Mouse (Mus musculus) brain, embryonic 14.5 days (tissue): ENCODE data around the gene Spred1. TPM values are rescaled to one million over a fixed set of nuclear protein-coding genes. Genes with fewer than 3 reads are reported as not detected.

Experiments
- DNase-seq: peaks from one replicate; pipeline ENCODE4 v3.0.0-alpha.2; 2011; ENCODE audit warnings: low read depth
- CTCF ChIP-seq: fragments of 200-500 bp; IDR thresholded peaks from 2 replicates; pipeline ENCODE4 v1.5.1; 2012; ENCODE audit warnings: inconsistent platforms, mild to moderate bottlenecking, moderate library complexity, borderline replicate concordance; ENCODE audit not compliant: insufficient read depth, insufficient read length; ENCODE audit errors: extremely low read depth
- POLR2A ChIP-seq: fragments of 200-500 bp; IDR thresholded peaks from 2 replicates; pipeline ENCODE4 v1.6.1; 2012; ENCODE audit warnings: mild to moderate bottlenecking, inconsistent platforms, borderline replicate concordance; ENCODE audit not compliant: poor library complexity, insufficient read depth, insufficient read length, severe bottlenecking; ENCODE audit errors: extremely low read depth
- polyA plus RNA-seq: library from polyadenylated mRNA; depleted of rRNA; stranded (reverse); fragments of >200 nt; gene quantifications from 2 replicates; pipeline ENCODE4 v1.2.3, GENCODE M21; 2012

Gene Spred1
- polyA plus RNA-seq, 1 experiment = 22.7 TPM

GRCm38 (mm10) chr2:117146026-117146425, 24.9 kb downstream of the Spred1 start:
- DNase-seq = no peak
- TF ChIP-seq CTCF (no peak), POLR2A (no peak)

- no peak for DNase-seq
- no peak for TF ChIP-seq CTCF
- no peak for TF ChIP-seq POLR2A
Measured at GRCm38 (mm10) chr2:117146617-117147016, 25.4 kb downstream of the Spred1 start.

- DNase-seq = no peak
- no peak for TF ChIP-seq POLR2A
- TF ChIP-seq CTCF = no peak
Measured at GRCm38 (mm10) chr2:117152161-117152560, 31.0 kb downstream of the Spred1 start.

GRCm38 (mm10) chr2:117168379-117168778, 47.2 kb downstream of the Spred1 start:
- TF ChIP-seq POLR2A (no peak), CTCF (no peak)

GRCm38 (mm10) chr2:117169037-117169436, 47.9 kb downstream of the Spred1 start:
- TF ChIP-seq POLR2A = no peak
- no peak for TF ChIP-seq CTCF

More at GRCm38 (mm10) chr2:117168379-117168778, 47.2 kb downstream of the Spred1 start:
- no peak for DNase-seq

GRCm38 (mm10) chr2:117172981-117173380, 51.8 kb downstream of the Spred1 start:
- TF ChIP-seq CTCF = no peak
- TF ChIP-seq POLR2A = no peak
- DNase-seq = no peak

More at GRCm38 (mm10) chr2:117169037-117169436, 47.9 kb downstream of the Spred1 start:
- DNase-seq = no peak

- DNase-seq = no peak
- TF ChIP-seq POLR2A = no peak
- TF ChIP-seq CTCF = no peak
Measured at GRCm38 (mm10) chr2:117176066-117176465, 54.9 kb downstream of the Spred1 start.

- TF ChIP-seq CTCF (no peak), POLR2A (no peak)
- no peak for DNase-seq
Measured at GRCm38 (mm10) chr2:117176937-117177336, 55.8 kb downstream of the Spred1 start.

- peak; percentile 89 for DNase-seq
- TF ChIP-seq CTCF (peak; percentile 98), POLR2A (no peak)
Measured at GRCm38 (mm10) chr2:117180250-117180885, 59.2 kb downstream of the Spred1 start.

GRCm38 (mm10) chr2:117185587-117185986, 64.4 kb downstream of the Spred1 start:
- DNase-seq = no peak
- TF ChIP-seq POLR2A (no peak), CTCF (no peak)

GRCm38 (mm10) chr2:117190915-117191314, 69.7 kb downstream of the Spred1 start:
- no peak for TF ChIP-seq CTCF
- no peak for TF ChIP-seq POLR2A
- no peak for DNase-seq

- no peak for TF ChIP-seq POLR2A
- no peak for TF ChIP-seq CTCF
- no peak for DNase-seq
Measured at GRCm38 (mm10) chr2:117194309-117194708, 73.1 kb downstream of the Spred1 start.

- TF ChIP-seq POLR2A (no peak), CTCF (no peak)
- no peak for DNase-seq
Measured at GRCm38 (mm10) chr2:117195151-117195550, 74.0 kb downstream of the Spred1 start.

GRCm38 (mm10) chr2:117195578-117195977, 74.4 kb downstream of the Spred1 start:
- no peak for TF ChIP-seq POLR2A
- no peak for TF ChIP-seq CTCF
- no peak for DNase-seq
